Mouse (Mus musculus): ENCODE results near the gene Fli1. TPM values are rescaled to one million over a fixed set of nuclear protein-coding genes. Genes with fewer than 3 reads are reported as not detected.
A peak's percentile ranks its signal among the peaks of the same experiment; 100 is the strongest.

The Fli1 gene
- total and polyA plus RNA-seq, 3 experiments: 13.8 to 171 (median 24.3) TPM

GRCm38 (mm10) chr9:32420711-32421110, 122.0 kb downstream of the Fli1 start:
- TF ChIP-seq MEF2A (IDR thresholded peaks at IDR 0.05; ENCODE audit: extremely low read depth, insufficient replicate concordance, low read depth, low read length, poor library complexity, severe bottlenecking) (no peak), RAD21 (IDR thresholded peaks at IDR 0.05; ENCODE audit: low read depth, low read length) (peak; percentile 6; the same call in 1 of the 2 replicates), CTCF (IDR thresholded peaks at IDR 0.05 in 2 of 3, conservative IDR thresholded peaks at IDR 0.05 in 1 of 3; ENCODE audit: control insufficient read depth in 1 of 3, insufficient read depth in 1 of 3, low read depth in 2 of 3, low read length in 3 of 3, poor library complexity in 1 of 3, severe bottlenecking in 1 of 3) (peak in 1 of 3 experiments; percentile 15; a peak in 1 of 6 replicates), MAZ (IDR thresholded peaks at IDR 0.05; ENCODE audit: low read depth, low read length) (no peak), EP300 (IDR thresholded peaks at IDR 0.05; ENCODE audit: low read depth in 1 of 2, low read length in 2 of 2) (no peak), MYB (IDR thresholded peaks at IDR 0.05; ENCODE audit: low read depth, low read length) (no peak), MYC (IDR thresholded peaks at IDR 0.05; ENCODE audit: low read depth, low read length) (no peak)
- H3K79me2 ChIP-seq (ENCODE audit: control insufficient read depth, insufficient read depth, low read length, poor library complexity): no peaks in the 10 kb centered on the region
- H3K36me3 ChIP-seq (ENCODE audit: control insufficient read depth in 1 of 2, insufficient read depth in 2 of 2, low read length in 2 of 2): peaks cover 0 to 10% of the 10 kb centered on the region in 2 experiments; a peak in 2 of 4 replicates

GRCm38 (mm10) chr9:32417466-32418116, 125.1 kb downstream of the Fli1 start:
- no peaks in the 10 kb centered on the region for H3K27me3 ChIP-seq (ENCODE audit: control insufficient read depth in 1 of 2, insufficient read depth in 2 of 2, low read length in 2 of 2)
- no peak for TF ChIP-seq NELFE (IDR thresholded peaks at IDR 0.05; ENCODE audit: low read depth, low read length)
- 0 out of 2 replicates have a peak, but pooled peaks have one; percentile 16 for TF ChIP-seq HCFC1 (IDR thresholded peaks at IDR 0.05; ENCODE audit: low read depth, low read length)
- no peak overlapping the region for H3K9ac ChIP-seq (ENCODE audit: control insufficient read depth, low read depth, low read length, poor library complexity, severe bottlenecking)
- no peak overlapping the region for H3K27ac ChIP-seq (ENCODE audit: control insufficient read depth, low read depth, low read length)
- peaks cover 0 to 3% of the 10 kb centered on the region in 2 experiments; a peak in 2 of 4 replicates for H3K36me3 ChIP-seq (ENCODE audit: control insufficient read depth in 1 of 2, insufficient read depth in 2 of 2, low read length in 2 of 2)
- 0 out of 4 replicates have a peak, but pooled peaks cover 0 to 3% of the 10 kb centered on the region in 2 experiments for H3K4me1 ChIP-seq (ENCODE audit: control insufficient read depth in 1 of 2, insufficient read depth in 2 of 2, low read length in 2 of 2)
- H3K79me2 ChIP-seq (ENCODE audit: control insufficient read depth, insufficient read depth, low read length, poor library complexity): no peaks in the 10 kb centered on the region
- no peak for DNase-seq (ENCODE audit: low read depth, low spot score)
- H3K4me3 ChIP-seq (ENCODE audit: control insufficient read depth in 1 of 2, insufficient read depth in 1 of 2, low read depth in 2 of 2, low read length in 2 of 2): no peak overlapping the region
- no peaks in the 10 kb centered on the region for H3K9me3 ChIP-seq (replicated peaks; ENCODE audit: insufficient read depth, low read length)

More at GRCm38 (mm10) chr9:32420711-32421110, 122.0 kb downstream of the Fli1 start:
- Histone ChIP-seq H3K27ac (ENCODE audit: control insufficient read depth, low read depth, low read length) (no peak overlapping the region), H3K9me3 (replicated peaks; ENCODE audit: insufficient read depth, low read length) (no peaks in the 10 kb centered on the region), H3K27me3 (ENCODE audit: control insufficient read depth in 1 of 2, insufficient read depth in 2 of 2, low read length in 2 of 2) (no peaks in the 10 kb centered on the region), H3K4me3 (ENCODE audit: control insufficient read depth in 1 of 2, insufficient read depth in 1 of 2, low read depth in 2 of 2, low read length in 2 of 2) (no peak overlapping the region), H3K4me1 (ENCODE audit: control insufficient read depth in 1 of 2, insufficient read depth in 2 of 2, low read length in 2 of 2) (0 out of 4 replicates have a peak, but pooled peaks cover 0 to 3% of the 10 kb centered on the region in 2 experiments), H3K9ac (ENCODE audit: control insufficient read depth, low read depth, low read length, poor library complexity, severe bottlenecking) (no peak overlapping the region)
- peak; percentile 20 for DNase-seq (ENCODE audit: low read depth, low spot score)

GRCm38 (mm10) chr9:32415952-32416351, 126.7 kb downstream of the Fli1 start:
- Histone ChIP-seq H3K79me2 (ENCODE audit: control insufficient read depth, insufficient read depth, low read length, poor library complexity) (no peaks in the 10 kb centered on the region), H3K27me3 (ENCODE audit: control insufficient read depth in 1 of 2, insufficient read depth in 2 of 2, low read length in 2 of 2) (no peaks in the 10 kb centered on the region), H3K27ac (ENCODE audit: control insufficient read depth, low read depth, low read length) (no peak overlapping the region), H3K36me3 (ENCODE audit: control insufficient read depth in 1 of 2, insufficient read depth in 2 of 2, low read length in 2 of 2) (peaks cover 0 to under 1% of the 10 kb centered on the region in 2 experiments; a peak in 1 of 4 replicates), H3K9me3 (replicated peaks; ENCODE audit: insufficient read depth, low read length) (no peaks in the 10 kb centered on the region), H3K4me3 (ENCODE audit: control insufficient read depth in 1 of 2, insufficient read depth in 1 of 2, low read depth in 2 of 2, low read length in 2 of 2) (no peak overlapping the region), H3K9ac (ENCODE audit: control insufficient read depth, low read depth, low read length, poor library complexity, severe bottlenecking) (no peak overlapping the region), H3K4me1 (ENCODE audit: control insufficient read depth in 1 of 2, insufficient read depth in 2 of 2, low read length in 2 of 2) (0 out of 4 replicates have a peak, but pooled peaks cover 0 to 3% of the 10 kb centered on the region in 2 experiments)
- peak; percentile 29 for DNase-seq (ENCODE audit: low read depth, low spot score)
- TF ChIP-seq KAT2A (conservative IDR thresholded peaks at IDR 0.05; ENCODE audit: low read depth, low read length): no peak
- TF ChIP-seq MYB (IDR thresholded peaks at IDR 0.05; ENCODE audit: low read depth, low read length): no peak
- 0 out of 4 replicates have a peak, but pooled peaks of 1 of the 2 experiments have one; percentile 15 for TF ChIP-seq EP300 (IDR thresholded peaks at IDR 0.05; ENCODE audit: low read depth in 1 of 2, low read length in 2 of 2)
- TF ChIP-seq CHD2 (IDR thresholded peaks at IDR 0.05; ENCODE audit: low read length): no peak
- TF ChIP-seq TAL1 (IDR thresholded peaks at IDR 0.05; ENCODE audit: low read length): no peak
- no peak for TF ChIP-seq MAZ (IDR thresholded peaks at IDR 0.05; ENCODE audit: low read depth, low read length)
- TF ChIP-seq GABPA (IDR thresholded peaks at IDR 0.05; ENCODE audit: low read depth, low read length): no peak
- no peak for TF ChIP-seq CHD1 (IDR thresholded peaks at IDR 0.05; ENCODE audit: low read depth, low read length)
- TF ChIP-seq GATA1 (IDR thresholded peaks at IDR 0.05; ENCODE audit: low read depth, low read length): no peak
- TF ChIP-seq SMC3 (IDR thresholded peaks at IDR 0.05; ENCODE audit: low read depth, low read length): no peak
- no peak for TF ChIP-seq MEF2A (IDR thresholded peaks at IDR 0.05; ENCODE audit: extremely low read depth, insufficient replicate concordance, low read depth, low read length, poor library complexity, severe bottlenecking)
- TF ChIP-seq ZMIZ1 (IDR thresholded peaks at IDR 0.05; ENCODE audit: low read depth, low read length): no peak
- TF ChIP-seq ZNF384 (IDR thresholded peaks at IDR 0.05; ENCODE audit: low read depth, low read length): peak; percentile 60
- TF ChIP-seq USF1 (IDR thresholded peaks at IDR 0.05; ENCODE audit: low read depth, low read length): no peak
- TF ChIP-seq POLR2AphosphoS5 (IDR thresholded peaks at IDR 0.05; ENCODE audit: borderline replicate concordance, low read depth, low read length): no peak
- no peak for TF ChIP-seq CTCF (IDR thresholded peaks at IDR 0.05 in 2 of 3, conservative IDR thresholded peaks at IDR 0.05 in 1 of 3; ENCODE audit: control insufficient read depth in 1 of 3, insufficient read depth in 1 of 3, low read depth in 2 of 3, low read length in 3 of 3, poor library complexity in 1 of 3, severe bottlenecking in 1 of 3)
- TF ChIP-seq TBP (IDR thresholded peaks at IDR 0.05; ENCODE audit: low read depth, low read length): no peak
